10 mouse cellular contexts compared by ENCODE assay signal in the genomic region with DNA sequence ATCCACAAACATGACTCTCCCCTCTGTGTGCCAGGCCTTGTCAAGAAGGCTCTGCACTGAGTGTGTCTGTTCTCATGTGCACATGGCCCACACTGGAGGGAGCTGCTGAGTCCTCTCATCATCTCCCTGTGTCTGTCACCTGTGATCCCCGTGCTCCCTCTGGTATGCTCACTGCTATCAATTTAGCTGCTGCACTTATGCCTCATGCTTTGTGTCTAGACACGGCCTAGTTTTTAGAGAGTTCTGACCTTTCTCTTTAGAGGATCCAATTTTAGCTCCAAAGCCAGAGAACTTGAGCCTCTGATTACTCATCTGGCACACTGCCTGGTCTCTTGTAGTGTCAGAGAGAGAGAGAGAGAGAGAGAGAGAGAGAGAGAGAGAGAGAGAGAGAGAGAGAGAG. TPM values are rescaled to one million over a fixed set of nuclear protein-coding genes. Genes with fewer than 3 reads are reported as not detected.
A peak's percentile ranks its signal among the peaks of the same experiment; 100 is the strongest.
DNase-seq lines count a peak whose midpoint lies in the region; ATAC-seq and TF ChIP-seq lines count a peak whose summit lies in the region.
"Had no signal": no experiment of that assay in that cellular context is flagged by ENCODE, and none has a peak within 500 bp of the region (broad histone marks: within the 10 kb centered on the region; RNA-seq: fewer than 3 reads in every experiment).

No protein-coding gene starts in this region.

- H3K27me3 ChIP-seq in hindbrain, postnatal 0 days (ENCODE audit: insufficient read depth, low read length): no peaks in the 10 kb centered on the region
- no peaks in the 10 kb centered on the region for H3K27me3 ChIP-seq in hindbrain, embryonic 11.5 days (ENCODE audit: control insufficient read depth, insufficient read depth, low read length)
- no peaks in the 10 kb centered on the region for H3K27me3 ChIP-seq in heart, embryonic 14.5 days (ENCODE audit: control insufficient read depth, insufficient read depth, low read length)
- H3K27me3 ChIP-seq: limb, embryonic 12.5 days; neural tube, embryonic 12.5 days had no signal

- 46% methylated on average over 2 of the region's 2 CpGs for WGBS in hindbrain, postnatal 0 days
- 69% methylated on average over 2 of the region's 2 CpGs for WGBS in hindbrain, embryonic 11.5 days
- 5% methylated on average over 2 of the region's 2 CpGs for WGBS in heart, embryonic 14.5 days

- H3K4me2 ChIP-seq in hindbrain, postnatal 0 days (ENCODE audit: low read depth, low read length): no peak overlapping the region
- no peak overlapping the region for H3K4me2 ChIP-seq in hindbrain, embryonic 11.5 days (replicated peaks; ENCODE audit: low read depth, low read length)
- H3K4me2 ChIP-seq in heart, embryonic 14.5 days (ENCODE audit: low read length): 0 out of 2 replicates have a peak overlapping the region, but pooled peaks have one; percentile 18
- H3K4me2 ChIP-seq: limb, embryonic 12.5 days; neural tube, embryonic 12.5 days had no signal

- DNase-seq in hindbrain, postnatal 0 days (ENCODE audit: low spot score): peak; percentile 55
- DNase-seq in hindbrain, embryonic 11.5 days (ENCODE audit: low spot score): no peak
- peak; percentile 34 for DNase-seq in 3134 (ENCODE audit: extremely low read depth, insufficient read length, low spot score)
- DNase-seq in adrenal gland, postnatal 10 days: peak; percentile 76
- no peak for DNase-seq in spleen, adult 12 weeks (ENCODE audit: low spot score)
- DNase-seq in ovary, postnatal 36 days (ENCODE audit: low spot score): no peak
- DNase-seq in left cerebral cortex, adult 9 months (ENCODE audit: low spot score in 2 of 2): no peak

- H3K9me3 ChIP-seq in hindbrain, postnatal 0 days (ENCODE audit: low read length): no peaks in the 10 kb centered on the region
- no peaks in the 10 kb centered on the region for H3K9me3 ChIP-seq in hindbrain, embryonic 11.5 days (ENCODE audit: control insufficient read depth, low read length)
- H3K9me3 ChIP-seq in heart, embryonic 14.5 days (ENCODE audit: control insufficient read depth, low read length): no peaks in the 10 kb centered on the region
- H3K9me3 ChIP-seq: limb, embryonic 12.5 days; neural tube, embryonic 12.5 days had no signal

- ATAC-seq in hindbrain, postnatal 0 days: no peak
- ATAC-seq in hindbrain, embryonic 11.5 days (ENCODE audit: low FRiP score): no peak
- peak; percentile 91 for ATAC-seq in heart, embryonic 14.5 days (ENCODE audit: insufficient number of reproducible peaks, insufficient read depth, low FRiP score, low read depth)

- H3K9ac ChIP-seq in hindbrain, postnatal 0 days (replicated peaks; ENCODE audit: low read length): no peak overlapping the region
- H3K9ac ChIP-seq in hindbrain, embryonic 11.5 days (ENCODE audit: low read depth, low read length): no peak overlapping the region
- no peak overlapping the region for H3K9ac ChIP-seq in heart, embryonic 14.5 days (ENCODE audit: low read length)
- H3K9ac ChIP-seq: limb, embryonic 12.5 days; neural tube, embryonic 12.5 days had no signal

- TF ChIP-seq CTCF in hindbrain, postnatal 0 days (IDR thresholded peaks at IDR 0.05; ENCODE audit: low read depth): no peak

- H3K27ac ChIP-seq in hindbrain, postnatal 0 days: no peak overlapping the region
- no peak overlapping the region for H3K27ac ChIP-seq in hindbrain, embryonic 11.5 days (ENCODE audit: low read depth, low read length)
- H3K27ac ChIP-seq in heart, embryonic 14.5 days (replicated peaks in 1 of 2; ENCODE audit: control insufficient read depth in 1 of 2, insufficient read depth in 1 of 2, low read depth in 2 of 2, low read length in 2 of 2): peak overlapping the region; percentile 8 to 86; a peak in 3 of 4 replicates
- H3K27ac ChIP-seq: limb, embryonic 12.5 days; neural tube, embryonic 12.5 days had no signal

- 0 out of 2 replicates have a peak, but pooled peaks cover 3% of the 10 kb centered on the region for H3K4me1 ChIP-seq in hindbrain, postnatal 0 days (ENCODE audit: insufficient read depth, low read length)
- no peaks in the 10 kb centered on the region for H3K4me1 ChIP-seq in hindbrain, embryonic 11.5 days (replicated peaks; ENCODE audit: control insufficient read depth, insufficient read depth, low read length)
- peaks cover 8 to 22% of the 10 kb centered on the region in 2 experiments for H3K4me1 ChIP-seq in heart, embryonic 14.5 days (ENCODE audit: control insufficient read depth in 2 of 2, insufficient read depth in 2 of 2, low read length in 2 of 2)
- H3K4me1 ChIP-seq: limb, embryonic 12.5 days; neural tube, embryonic 12.5 days had no signal

- no peaks in the 10 kb centered on the region for H3K36me3 ChIP-seq in hindbrain, postnatal 0 days (ENCODE audit: insufficient read depth, low read length)
- no peaks in the 10 kb centered on the region for H3K36me3 ChIP-seq in hindbrain, embryonic 11.5 days (ENCODE audit: control insufficient read depth, insufficient read depth, low read length)
- H3K36me3 ChIP-seq in heart, embryonic 14.5 days (ENCODE audit: control insufficient read depth, insufficient read depth, low read length): no peaks in the 10 kb centered on the region
- H3K36me3 ChIP-seq: limb, embryonic 12.5 days; neural tube, embryonic 12.5 days had no signal

- H3K4me3 ChIP-seq in hindbrain, postnatal 0 days (ENCODE audit: low read length): no peak overlapping the region
- no peak overlapping the region for H3K4me3 ChIP-seq in hindbrain, embryonic 11.5 days (ENCODE audit: low read depth, low read length)
- H3K4me3 ChIP-seq in heart, embryonic 14.5 days (ENCODE audit: control insufficient read depth in 1 of 2, insufficient read depth in 1 of 2, low read depth in 1 of 2, low read length in 2 of 2): no peak overlapping the region
- H3K4me3 ChIP-seq: limb, embryonic 12.5 days; neural tube, embryonic 12.5 days had no signal

RNA-seq across cellular contexts. Expression of a gene that starts 42.0 kb away (rescaled TPM):
- total RNA-seq in hindbrain, postnatal 0 days (2014; rRNA removed): not detected in 2 replicates
- 0.24 and 0.25 TPM in 2 replicates for polyA plus RNA-seq in hindbrain, postnatal 0 days (2015; fragmentation: Nextera tagmentation; extraction: Ambion mirVana)
- polyA plus RNA-seq in hindbrain, embryonic 11.5 days (2014; fragmentation: Nextera tagmentation; extraction: Ambion mirVana): 0.31 and 0.50 TPM in 2 replicates
- total RNA-seq in adrenal gland, postnatal 10 days (2021): 1 to 10 TPM in 1 of 2 experiments, under 1 TPM in 1; 0.63 to 1.4 TPM
- polyA plus RNA-seq in heart, embryonic 14.5 days (2014; fragmentation: Nextera tagmentation; extraction: Ambion mirVana): 0.90 and 1.1 TPM in 2 replicates

Comparison
In these comparisons a context has a peak if more than half of its experiments do, and no peak if none do; other contexts are left out.
1. DNase-seq: peak in hindbrain, postnatal 0 days (single experiment), 3134 (single experiment) and adrenal gland, postnatal 10 days (single experiment); none in hindbrain, embryonic 11.5 days (single experiment), spleen, adult 12 weeks (single experiment), ovary, postnatal 36 days (single experiment) and left cerebral cortex, adult 9 months (0 of 2).
2. H3K27ac ChIP-seq: peak in heart, embryonic 14.5 days (2 of 2); none in hindbrain, postnatal 0 days (single experiment) and hindbrain, embryonic 11.5 days (single experiment).